Mouse (Mus musculus) olfactory bulb, adult 2 months (tissue): ENCODE measurements around the gene Lancl1. TPM values are rescaled to one million over a fixed set of nuclear protein-coding genes. Genes with fewer than 3 reads are reported as not detected.

Experiments
- H3K27ac ChIP-seq: fragments of 200-500 bp; 2 replicates; pipeline ENCODE4 v1.5.1; 2012; ENCODE audit warnings: low read depth, low read length; ENCODE audit not compliant: insufficient read depth
- H3K4me1 ChIP-seq: fragments of 200-500 bp; 2 replicates; pipeline ENCODE4 v1.6.1; 2012; ENCODE audit warnings: low read length; ENCODE audit not compliant: control insufficient read depth, insufficient read depth
- H3K4me3 ChIP-seq: fragments of 200-500 bp; 2 replicates; pipeline ENCODE4 v1.5.1; 2012; ENCODE audit warnings: mild to moderate bottlenecking, low read depth, low read length, moderate library complexity; ENCODE audit not compliant: insufficient read depth
- CTCF ChIP-seq: fragments of 200-500 bp; IDR thresholded peaks from 2 replicates; pipeline ENCODE4 v1.5.1; 2012; ENCODE audit warnings: low read depth, mild to moderate bottlenecking, low read length, moderate library complexity; ENCODE audit not compliant: insufficient read depth
- POLR2A ChIP-seq: fragments of 200-500 bp; IDR thresholded peaks from 2 replicates; pipeline ENCODE4 v1.6.1; 2012; ENCODE audit warnings: mild to moderate bottlenecking, low read depth, low read length, moderate library complexity; ENCODE audit not compliant: insufficient read depth
- WGBS: fragments of 180-500 bp; shearing (Covaris S2); methylation state at CpG from one replicate; pipeline ENCODE4 v1.1.7; 2018; 5-methylcytosine and 5-hydroxymethylcytosine counted together
- polyA plus RNA-seq: library from polyadenylated mRNA; stranded (reverse); fragments of >200 nt; gene quantifications from 2 replicates; pipeline ENCODE4 v1.2.4, GENCODE M21; 2012; ENCODE audit warnings: low replicate concordance; ENCODE audit not compliant: missing spikeins, insufficient read depth, insufficient read length

The Lancl1 gene
- polyA plus RNA-seq, 1 experiment = not detected

GRCm38 (mm10) chr1:67049600-67049999 is 10.9 kb upstream of the Lancl1 start:
- Histone ChIP-seq H3K4me3 (no peak overlapping the region), H3K4me1 (no peaks in the 10 kb centered on the region), H3K27ac (peak overlapping the region; percentile 69; the same call in 1 of the 2 replicates)
- TF ChIP-seq CTCF = no peak
- TF ChIP-seq POLR2A = no peak
- WGBS = 24% methylated on average over 1 of the region's 1 CpGs

GRCm38 (mm10) chr1:67048696-67049095 is 10.0 kb upstream of the Lancl1 start:
- TF ChIP-seq POLR2A (no peak), CTCF (no peak)
- WGBS = 90% methylated on average over 4 of the region's 4 CpGs
- no peaks in the 10 kb centered on the region for H3K4me1 ChIP-seq
- no peak overlapping the region for H3K4me3 ChIP-seq
- no peak overlapping the region for H3K27ac ChIP-seq

- no peak for TF ChIP-seq POLR2A
- no peak for TF ChIP-seq CTCF
Measured at GRCm38 (mm10) chr1:67045100-67045499, 6.4 kb upstream of the Lancl1 start.

GRCm38 (mm10) chr1:67042583-67042982 is 3.9 kb upstream of the Lancl1 start:
- TF ChIP-seq POLR2A = no peak
- no peak for TF ChIP-seq CTCF
- H3K27ac ChIP-seq = no peak overlapping the region
- no peaks in the 10 kb centered on the region for H3K4me1 ChIP-seq
- H3K4me3 ChIP-seq = no peak overlapping the region
- WGBS = 77% methylated on average over 7 of the region's 7 CpGs

More at GRCm38 (mm10) chr1:67045100-67045499, 6.4 kb upstream of the Lancl1 start:
- Histone ChIP-seq H3K27ac (no peak overlapping the region), H3K4me3 (no peak overlapping the region), H3K4me1 (no peaks in the 10 kb centered on the region)
- whole genome bisulfite sequencing = 67% methylated on average over 1 of the region's 1 CpGs

GRCm38 (mm10) chr1:67039083-67039482 is 411 bp upstream of the Lancl1 start:
- 0% methylated on average over 5 of the region's 5 CpGs for WGBS

GRCm38 (mm10) chr1:67037198-67037597 is 1.5 kb downstream of the Lancl1 start:
- Histone ChIP-seq H3K27ac (no peak overlapping the region), H3K4me1 (peaks cover 11% of the 10 kb centered on the region), H3K4me3 (no peak overlapping the region)
- TF ChIP-seq CTCF (no peak), POLR2A (no peak)

More at GRCm38 (mm10) chr1:67039083-67039482, 411 bp upstream of the Lancl1 start:
- H3K27ac ChIP-seq = 0 out of 2 replicates have a peak overlapping the region, but pooled peaks have one; percentile 24
- H3K4me1 ChIP-seq = peaks cover 3% of the 10 kb centered on the region
- peak overlapping the region; percentile 94 for H3K4me3 ChIP-seq
- TF ChIP-seq POLR2A (no peak), CTCF (no peak)

GRCm38 (mm10) chr1:67033278-67033677 is 5.4 kb downstream of the Lancl1 start:
- WGBS = 50% methylated on average over 7 of the region's 7 CpGs
- Histone ChIP-seq H3K4me3 (no peak overlapping the region), H3K4me1 (peaks cover 13% of the 10 kb centered on the region), H3K27ac (no peak overlapping the region)
- TF ChIP-seq CTCF (no peak), POLR2A (no peak)

GRCm38 (mm10) chr1:67026927-67027511 is 11.7 kb downstream of the Lancl1 start:
- peaks cover 5% of the 10 kb centered on the region; the same call in 1 of the 2 replicates for H3K4me1 ChIP-seq
- no peak overlapping the region for H3K4me3 ChIP-seq
- no peak overlapping the region for H3K27ac ChIP-seq
- WGBS = 87% methylated on average over 6 of the region's 6 CpGs
- TF ChIP-seq CTCF (no peak), POLR2A (no peak)

- Histone ChIP-seq H3K4me1 (peaks cover 3% of the 10 kb centered on the region; the same call in 1 of the 2 replicates), H3K4me3 (no peak overlapping the region), H3K27ac (no peak overlapping the region)
- TF ChIP-seq POLR2A = no peak
- TF ChIP-seq CTCF = no peak
- 48% methylated on average over 2 of the region's 2 CpGs for WGBS
Measured at GRCm38 (mm10) chr1:67026142-67026541, 12.5 kb downstream of the Lancl1 start.

- 73% methylated on average over 2 of the region's 2 CpGs for WGBS
- no peak overlapping the region for H3K4me3 ChIP-seq
- H3K27ac ChIP-seq = no peak overlapping the region
- H3K4me1 ChIP-seq = peaks cover 3% of the 10 kb centered on the region; the same call in 1 of the 2 replicates
- TF ChIP-seq POLR2A (no peak), CTCF (no peak)
Measured at GRCm38 (mm10) chr1:67022767-67023166, 15.9 kb downstream of the Lancl1 start.
